Mouse (Mus musculus) Muller cell, postnatal 12 days (primary cell): Measurements from ENCODE around the gene Cyp2c29.
"Not testable (repeated sequence)": the region's sequence is repeated elsewhere in the genome, so short reads cannot be mapped to it uniquely, and the experiment has no call there.

ENCODE experiments used
- DNase-seq: peaks from one replicate; pipeline ENCODE4 v3.0.0-alpha.2; 2015; ENCODE audit errors: inconsistent ontology term

Cyp2c29 gene

GRCm38 (mm10) chr19:39269105-39269504 is at the start of gene Cyp2c29:
Gene Cyp2c29 (plus strand): TSS chr19:39269405.
- not testable (repeated sequence) for DNase-seq

GRCm38 (mm10) chr19:39267036-39267435 is 2.2 kb upstream of the Cyp2c29 start:
- not testable (repeated sequence) for DNase-seq

GRCm38 (mm10) chr19:39282801-39283200 is 13.6 kb downstream of the Cyp2c29 start:
- DNase-seq, result no peak

GRCm38 (mm10) chr19:39285637-39286036 is 16.4 kb downstream of the Cyp2c29 start:
- DNase-seq, result no peak

- DNase-seq, result no peak
Measured at GRCm38 (mm10) chr19:39286825-39287224, 17.6 kb downstream of the Cyp2c29 start.

- DNase-seq, result no peak
Measured at GRCm38 (mm10) chr19:39288978-39289377, 19.8 kb downstream of the Cyp2c29 start.
